Mouse (Mus musculus) layer of hippocampus, adult 9-11 months (tissue): ENCODE data around the gene Coq5.
A peak's percentile ranks its signal among the peaks of the same experiment; 100 is the strongest.
"Not testable (repeated sequence)": the region's sequence is repeated elsewhere in the genome, so short reads cannot be mapped to it uniquely, and the experiment has no call there.

Experiments
- DNase-seq: peaks from one replicate; pipeline ENCODE4 v3.0.0; 2022

Coq5 gene

DNA sequence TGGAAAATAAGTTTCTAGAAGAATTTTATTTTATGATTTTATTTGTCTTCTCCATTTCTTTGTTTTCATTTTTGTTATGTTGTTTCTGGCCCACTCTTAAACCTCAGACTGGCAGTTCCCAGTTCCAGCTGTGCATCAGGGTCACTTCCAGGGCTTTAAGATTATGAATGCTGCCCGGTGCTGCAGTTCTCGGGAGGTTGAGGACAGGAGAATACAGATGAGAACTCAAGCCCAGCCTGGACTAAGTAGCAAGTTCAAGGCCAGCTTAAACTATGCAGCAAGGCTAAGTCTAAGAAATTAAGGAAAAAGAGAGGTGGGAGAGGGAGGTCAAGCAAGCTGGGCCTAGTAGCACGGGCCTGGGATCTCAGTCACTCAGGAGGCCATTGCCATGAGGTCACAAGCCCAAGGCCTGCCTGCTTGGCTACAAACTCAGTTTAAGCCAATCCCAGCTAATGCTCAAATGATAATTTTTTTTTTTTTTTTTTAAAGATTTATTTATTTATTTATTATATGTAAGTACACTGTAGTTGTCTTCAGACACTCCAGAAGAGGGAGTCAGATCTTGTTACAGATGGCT lies 11.9 kb upstream of the Coq5 start:
- no peak for DNase-seq

- no peak for DNase-seq
Observed at GRCm38 (mm10) chr5:115268266-115268665, 11.2 kb upstream of the Coq5 start.

DNA sequence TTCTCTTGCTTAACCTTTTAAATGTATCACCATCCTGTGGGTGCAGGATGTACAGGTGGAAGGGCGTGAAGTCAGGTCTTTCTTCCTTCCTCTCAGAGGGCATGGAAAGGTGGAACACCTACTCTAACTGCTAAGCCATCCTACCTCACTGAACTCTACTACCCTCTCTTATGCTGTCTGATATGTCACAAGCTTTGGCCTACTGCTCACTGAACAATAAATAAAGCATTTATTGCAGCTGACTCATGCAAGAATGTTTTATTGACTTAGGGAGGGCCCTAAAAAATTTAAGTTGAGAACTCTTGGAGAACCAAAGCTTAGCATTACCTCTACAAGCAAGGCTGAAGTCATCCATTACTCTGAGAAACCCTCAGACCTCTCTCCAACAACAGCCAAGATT lies 9.5 kb upstream of the Coq5 start:
- DNase-seq: no peak

DNA sequence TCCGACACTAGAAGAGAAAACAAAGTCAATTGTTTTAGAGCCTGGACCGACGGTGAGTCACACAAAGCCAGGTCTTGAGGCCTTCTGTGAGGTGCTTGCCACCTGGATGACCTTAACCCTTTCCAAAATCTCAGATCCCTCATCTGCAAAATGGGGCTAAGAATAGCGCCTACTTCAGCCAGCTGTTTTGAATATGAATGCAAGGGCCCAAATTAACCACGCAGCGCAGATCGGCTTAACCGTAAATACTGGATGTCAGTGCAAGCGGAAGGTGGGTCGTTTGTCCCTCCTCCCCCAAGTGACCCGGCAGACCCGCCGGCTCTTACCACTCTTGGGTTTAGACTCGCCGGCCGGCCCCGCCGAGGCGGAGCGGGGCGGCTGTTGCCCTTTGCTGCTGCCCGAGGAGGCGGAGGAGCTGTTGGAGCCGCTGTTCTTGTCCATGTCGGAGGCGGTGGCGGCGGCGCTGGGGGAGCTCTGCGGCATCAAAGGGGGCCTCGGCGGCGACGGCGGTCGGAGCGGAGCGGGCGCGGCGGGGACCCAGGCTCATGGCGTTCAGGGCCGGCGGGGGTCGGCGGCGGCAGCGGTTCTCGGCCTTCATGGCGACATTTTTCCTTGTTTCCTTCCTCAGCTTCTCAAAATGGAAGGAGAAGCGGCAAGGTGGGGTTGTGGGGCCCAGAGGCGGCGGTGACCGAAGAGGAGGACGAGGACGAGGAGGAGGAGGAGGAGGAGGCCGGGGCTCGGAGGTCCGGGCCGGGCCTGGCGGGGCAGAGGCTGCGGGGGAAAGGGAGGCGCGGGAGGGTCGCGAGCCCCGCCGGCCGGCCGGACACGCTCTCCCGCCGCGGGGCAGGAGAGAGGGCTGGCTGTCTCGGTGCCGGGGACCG lies 7.3 kb upstream of the Coq5 start:
- DNase-seq: no peak

- peak; percentile 97 for DNase-seq
Observed at GRCm38 (mm10) chr5:115272812-115273548, 6.5 kb upstream of the Coq5 start, which contains the start of gene Rnf10. Gene Rnf10, minus strand, starts transcription at chr5:115272898.

DNA sequence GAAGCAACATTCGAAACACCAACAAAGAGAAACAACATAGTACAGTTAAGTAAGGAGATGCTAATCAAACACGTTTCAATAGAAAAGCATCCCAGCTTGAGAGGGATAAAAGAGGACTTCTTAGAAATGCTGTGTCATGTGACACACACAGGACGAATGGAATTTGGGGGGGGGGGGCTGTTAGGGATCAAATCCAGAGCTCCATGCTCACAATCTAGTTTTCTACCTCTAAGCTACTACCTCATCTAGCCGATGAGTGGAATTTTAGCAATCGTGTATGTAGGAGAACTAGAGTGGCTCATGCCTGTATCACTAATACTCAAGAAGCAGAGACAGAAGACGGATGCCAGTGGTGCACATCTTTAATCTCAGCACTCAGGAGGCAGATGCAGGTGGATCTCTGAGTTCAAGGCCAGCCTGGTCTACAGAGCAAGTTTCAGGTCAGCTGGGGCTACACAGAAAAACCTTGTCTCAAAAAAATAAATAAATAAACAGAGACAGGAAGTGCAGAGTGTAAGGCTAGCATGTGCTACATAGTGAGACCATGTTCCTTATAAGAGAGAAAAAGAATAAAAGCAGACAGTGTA lies 5.8 kb upstream of the Coq5 start:
- DNase-seq: no peak

- DNase-seq: no peak
Observed at GRCm38 (mm10) chr5:115274353-115274752, 5.1 kb upstream of the Coq5 start.

DNA sequence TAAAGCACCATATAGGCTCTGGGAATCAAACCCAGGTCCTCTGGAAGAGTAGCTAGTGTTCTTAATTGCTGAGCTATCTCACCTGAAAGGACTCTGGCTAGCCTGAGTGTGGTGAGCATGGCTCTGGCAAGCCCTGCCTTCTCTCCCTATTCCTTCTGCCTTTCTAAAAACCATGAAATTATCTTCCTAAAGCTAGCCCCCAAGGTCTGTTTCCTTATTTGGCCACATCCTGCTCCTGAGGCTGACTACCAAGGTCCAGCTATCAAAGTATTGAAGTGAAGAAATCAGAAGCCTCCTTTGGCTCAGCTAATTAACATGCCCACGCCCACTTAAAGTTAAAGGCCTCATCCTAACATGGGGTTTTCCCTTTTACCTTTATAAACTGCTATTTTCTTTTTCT lies 4.7 kb upstream of the Coq5 start:
- DNase-seq: no peak

- no peak for DNase-seq
Observed at GRCm38 (mm10) chr5:115275998-115276397, 3.5 kb upstream of the Coq5 start.

- DNase-seq: no peak
Observed at GRCm38 (mm10) chr5:115278053-115278452, 1.4 kb upstream of the Coq5 start.

DNA sequence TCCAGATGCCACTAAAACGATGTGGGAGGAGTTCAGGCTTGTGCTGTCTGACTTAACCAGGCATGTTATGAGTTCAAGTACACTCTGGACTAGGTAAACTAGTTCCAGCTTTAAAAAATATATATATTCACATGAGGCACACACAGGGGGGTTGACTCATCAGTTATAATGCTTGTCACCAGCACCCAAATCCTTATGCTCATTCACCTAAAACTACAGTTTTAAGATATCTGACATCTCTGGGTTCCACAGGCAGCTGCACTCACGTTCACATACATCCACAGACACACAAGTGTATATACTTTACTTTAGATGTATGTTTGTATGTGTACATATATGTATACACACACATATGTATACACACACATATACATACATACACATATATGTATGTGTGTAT lies 681 bp upstream of the Coq5 start:
- DNase-seq: no peak

DNA sequence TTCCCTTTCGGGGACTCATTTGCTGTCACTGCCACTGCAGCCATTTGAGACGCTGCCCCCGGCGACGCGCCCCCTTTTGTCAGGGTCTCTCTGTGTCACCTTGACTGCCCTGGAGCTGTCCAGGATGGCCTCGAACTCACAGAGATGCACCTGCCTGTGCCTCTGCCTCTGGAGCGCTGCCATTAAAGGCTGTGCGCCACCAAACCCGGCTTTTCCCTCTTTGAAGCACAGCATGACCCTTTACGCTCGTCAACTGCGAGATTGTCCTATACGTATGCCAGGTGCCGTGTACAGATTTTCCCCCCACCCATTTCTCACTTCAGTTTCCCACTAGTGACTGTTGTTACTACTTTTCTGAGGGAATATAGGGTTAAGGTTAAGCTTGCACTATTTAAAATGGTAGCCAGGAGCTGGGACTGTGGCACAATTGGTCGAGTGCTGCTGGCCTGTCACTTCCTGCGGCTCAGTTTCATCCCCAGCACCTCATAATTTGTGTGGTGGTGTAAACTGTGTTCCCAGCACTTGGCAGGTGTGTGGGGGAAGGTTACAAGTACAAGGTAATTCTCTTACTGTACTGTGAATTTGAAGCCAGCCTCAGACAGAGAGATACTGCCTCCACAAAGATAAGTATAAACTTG lies 703 bp downstream of the Coq5 start:
- no peak for DNase-seq

- no peak for DNase-seq
Observed at GRCm38 (mm10) chr5:115284735-115285134, 5.3 kb downstream of the Coq5 start.

- DNase-seq: no peak
Observed at GRCm38 (mm10) chr5:115294173-115294572, 14.7 kb downstream of the Coq5 start.

DNA sequence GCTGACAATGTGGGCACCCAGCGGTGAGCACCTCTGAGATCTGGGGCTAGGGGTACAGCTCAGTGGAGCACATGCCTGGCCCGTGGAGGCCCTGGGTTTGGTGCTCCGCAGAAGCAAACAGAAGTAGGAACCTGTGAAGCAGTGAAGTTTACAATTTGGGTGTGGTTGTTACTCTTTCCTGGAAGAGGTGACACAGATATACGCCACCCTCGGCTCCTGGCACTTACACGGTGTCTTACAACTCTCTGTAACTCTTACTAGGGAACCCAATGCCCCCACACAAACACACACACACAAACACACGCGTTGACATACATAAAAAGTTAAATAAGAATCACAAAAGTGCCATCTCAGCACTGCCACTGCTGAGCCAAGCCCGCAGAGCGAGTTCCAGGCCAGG lies 16.9 kb downstream of the Coq5 start:
- no peak for DNase-seq

GRCm38 (mm10) chr5:115300035-115300744 lies 20.7 kb downstream of the Coq5 start:
- DNase-seq: peak; percentile 68

DNA sequence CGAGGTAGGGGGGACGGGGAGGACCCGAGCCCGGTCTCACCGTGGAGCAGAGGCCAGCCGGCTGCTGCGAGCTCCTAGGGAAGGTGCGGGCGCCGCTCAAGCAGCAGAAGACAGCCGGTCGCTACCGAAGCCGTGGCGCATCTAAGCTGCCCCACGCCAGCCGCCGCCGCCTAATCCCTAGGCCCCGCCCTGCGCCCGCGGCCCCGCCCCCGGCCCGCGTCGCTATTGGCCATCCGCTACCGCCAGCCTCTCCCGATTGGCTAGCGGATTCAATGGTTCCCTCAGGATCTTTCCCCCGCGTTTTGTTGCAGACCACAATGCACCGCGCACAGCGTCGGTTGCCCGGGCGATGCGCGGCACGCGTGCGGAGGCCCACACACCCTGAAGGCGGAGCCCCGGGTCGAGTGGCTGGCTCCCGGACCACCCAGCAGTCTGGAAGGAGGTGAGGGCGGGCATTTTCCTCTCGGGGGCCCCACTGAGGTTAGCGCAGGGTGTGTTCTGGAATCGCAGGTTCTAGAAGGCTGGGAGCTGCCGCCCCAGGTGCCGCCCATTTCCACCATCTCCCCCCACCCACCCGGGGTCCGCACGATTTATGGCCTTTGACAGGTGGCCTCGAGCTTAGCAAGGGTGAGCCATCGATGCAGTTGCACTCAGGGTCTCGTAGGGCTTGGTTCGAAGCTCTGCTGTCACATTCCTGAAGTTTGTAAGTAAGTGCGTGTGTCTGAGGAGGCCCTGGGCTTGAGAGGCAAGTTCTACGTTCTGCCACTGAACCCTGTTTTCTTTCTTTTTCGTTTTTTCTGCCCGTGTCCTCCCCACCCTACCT lies 21.5 kb downstream of the Coq5 start, which contains the start of gene Dynll1:
Gene Dynll1, minus strand, starts transcription at position 208 of the 823 bp plus-strand sequence.
- DNase-seq: peak; percentile 98

GRCm38 (mm10) chr5:115301615-115302014 lies 22.1 kb downstream of the Coq5 start:
- no peak for DNase-seq

DNA sequence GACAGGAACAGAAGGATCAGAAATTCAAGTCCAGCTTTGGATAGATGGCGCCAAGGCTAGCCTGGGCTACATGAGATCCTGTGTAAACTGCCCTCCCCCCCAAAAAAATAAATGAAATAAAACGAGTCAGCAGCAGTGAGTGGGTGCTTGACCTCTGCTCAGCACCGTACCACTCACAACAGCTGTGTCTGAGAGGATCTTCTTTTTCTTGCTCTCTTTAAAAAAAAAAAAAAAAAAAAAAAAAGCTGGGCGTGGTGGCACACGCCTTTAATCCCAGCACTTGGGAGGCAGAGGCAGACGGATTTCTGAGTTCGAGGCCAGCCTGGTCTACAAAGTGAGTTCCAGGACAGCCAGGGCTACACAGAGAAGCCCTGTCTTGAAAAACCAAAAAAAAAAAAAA lies 22.7 kb downstream of the Coq5 start:
- not testable (repeated sequence) for DNase-seq

DNA sequence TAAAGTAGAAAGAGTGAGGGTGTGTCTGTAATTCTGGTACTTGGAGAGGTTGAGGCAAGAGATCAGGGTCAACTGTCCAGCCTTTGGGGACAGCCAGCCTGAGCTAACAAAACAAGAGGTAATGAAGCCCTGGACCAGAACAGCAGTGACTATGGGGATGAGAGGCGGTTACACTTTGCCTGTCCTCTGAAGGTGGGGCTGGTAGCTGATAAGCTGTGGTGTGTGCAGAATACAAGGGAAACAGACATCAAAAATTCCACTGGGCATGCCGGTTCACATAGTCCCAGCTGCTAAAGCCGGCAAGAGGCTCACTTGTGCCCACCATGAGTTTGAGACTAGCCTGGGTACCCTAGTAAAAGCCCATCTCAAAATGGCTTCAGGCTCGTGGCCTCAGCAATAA lies 32.9 kb downstream of the Coq5 start:
- DNase-seq: no peak
